Mouse (Mus musculus) retina, adult 2 months (tissue): ENCODE measurements at regions not wholly inside any gene's neighbourhood (a gene's known extent, or its start where the extent isn't known, plus 50 kb on each side); places are given as distances from the start of the nearest gene placed in this dataset.

ENCODE experiments used
- DNase-seq: peaks from one replicate; pipeline ENCODE4 v3.0.0-alpha.2; 2012; ENCODE audit warnings: low read depth, low spot score

DNA sequence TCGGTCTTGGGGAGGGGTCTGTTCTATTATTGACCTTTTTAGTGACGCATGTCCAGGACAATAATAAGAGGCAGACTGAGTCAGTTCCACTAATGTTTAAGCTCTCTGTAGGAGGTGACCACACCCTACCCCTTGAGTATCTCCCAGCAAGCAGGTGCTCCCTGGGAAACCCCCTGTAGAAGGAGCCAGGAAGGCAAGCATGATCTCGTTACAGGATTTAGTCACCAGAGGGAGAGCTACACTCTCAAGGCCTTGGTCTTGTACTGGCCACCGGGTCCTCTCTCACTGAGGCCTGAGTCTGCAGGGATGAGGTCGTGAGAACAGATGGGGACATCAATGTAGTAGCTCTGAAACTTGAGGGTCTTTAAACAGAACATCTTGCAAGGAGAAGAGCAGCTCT, 55.3 kb upstream of the Ccnd2 start:
- DNase-seq = no peak

DNA sequence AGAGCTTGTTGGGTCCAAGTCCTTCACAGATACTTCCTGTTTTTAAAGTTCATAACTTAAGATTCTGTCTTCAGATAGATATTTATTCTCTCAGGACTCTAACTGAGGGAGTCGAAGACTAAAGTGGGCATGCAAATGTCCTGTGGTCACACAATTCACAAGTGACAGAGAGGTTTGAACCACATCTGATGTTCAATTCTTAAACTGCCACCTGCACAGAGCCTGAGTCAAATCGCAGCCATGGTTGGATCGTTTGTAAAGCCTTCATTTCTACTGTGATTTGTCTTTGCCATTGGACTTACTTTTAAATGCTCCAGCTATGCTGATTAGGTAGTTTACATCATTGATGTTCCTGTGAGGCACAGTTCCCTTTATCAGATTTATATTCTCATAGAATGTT, 61.4 kb upstream of the Ccnd2 start:
- no peak for DNase-seq

- DNase-seq = no peak
Observed at GRCm38 (mm10) chr6:127215915-127216314, 63.9 kb upstream of the Ccnd2 start.

GRCm38 (mm10) chr6:127218634-127219445, 66.8 kb upstream of the Ccnd2 start:
- no peak for DNase-seq

- no peak for DNase-seq
Observed at GRCm38 (mm10) chr6:127219446-127219802, 67.4 kb upstream of the Ccnd2 start.

DNA sequence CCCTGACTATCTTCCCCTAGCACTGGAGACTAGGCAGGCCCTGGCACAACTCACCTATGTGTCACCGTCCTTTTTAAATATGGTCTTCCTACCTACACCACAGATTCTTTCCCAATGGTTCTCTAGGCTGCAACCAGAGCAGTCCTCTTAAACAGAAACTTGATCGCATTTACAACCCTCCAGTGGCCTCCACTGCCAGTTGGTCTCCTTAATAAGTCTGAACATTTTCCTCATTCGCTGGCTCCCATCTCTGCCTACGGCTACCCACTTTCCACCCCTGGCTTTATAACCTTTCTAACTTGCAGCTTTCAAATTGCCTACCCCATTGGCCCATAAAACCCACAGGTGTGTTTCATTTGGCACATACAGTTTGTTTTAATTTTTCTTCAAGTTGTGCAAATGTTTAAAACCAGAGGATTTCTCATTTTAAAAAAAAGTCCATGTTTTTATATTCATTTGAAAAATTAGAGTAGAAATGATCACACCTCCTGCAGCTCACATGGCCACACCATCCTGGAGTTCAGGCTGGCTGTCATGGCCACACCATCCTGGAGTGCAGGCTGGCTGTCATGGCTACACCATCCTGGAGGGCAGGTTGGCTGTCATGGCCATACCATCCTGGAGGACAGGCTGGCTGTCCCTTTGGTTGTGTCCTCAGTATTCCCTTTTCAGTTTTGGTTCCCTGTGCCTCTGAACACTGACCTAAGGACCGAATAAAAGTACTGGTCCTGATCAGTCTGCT, 74.4 kb upstream of the Ccnd2 start:
- DNase-seq = no peak

DNA sequence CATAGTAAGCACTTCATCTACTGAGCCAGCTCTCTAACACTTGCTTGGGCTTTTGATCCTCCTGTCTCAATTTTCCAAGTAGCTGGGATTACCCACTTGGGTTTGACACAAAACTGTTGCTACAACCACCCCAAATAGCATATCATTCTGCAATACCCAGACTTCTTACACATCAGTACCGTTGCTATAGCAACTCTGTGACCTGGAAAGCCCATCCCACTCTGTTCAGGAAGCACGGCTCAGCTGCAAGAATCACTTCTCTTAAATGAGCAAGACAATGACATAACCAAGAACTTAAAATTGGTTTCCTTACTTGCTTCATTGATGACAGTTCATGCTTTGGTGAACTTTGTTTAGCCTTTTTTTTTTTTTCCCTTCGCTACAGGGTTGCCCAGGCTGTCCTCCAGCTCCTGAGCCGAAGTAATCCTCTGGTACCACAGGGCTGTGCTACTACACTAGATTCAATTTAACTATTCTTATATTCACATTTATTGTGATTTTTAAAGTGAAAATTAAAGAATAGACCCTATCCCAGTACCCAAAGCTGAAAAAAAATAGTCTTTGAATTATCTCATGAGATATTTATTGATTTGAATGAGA, 84.6 kb upstream of the Ccnd2 start:
- DNase-seq = no peak

- no peak for DNase-seq
Observed at GRCm38 (mm10) chr6:127237168-127237567, 85.2 kb upstream of the Ccnd2 start.

GRCm38 (mm10) chr6:127239529-127240471, 87.8 kb upstream of the Ccnd2 start:
- DNase-seq = no peak

- DNase-seq = no peak
Observed at GRCm38 (mm10) chr6:127240472-127241375, 88.7 kb upstream of the Ccnd2 start.

- no peak for DNase-seq
Observed at GRCm38 (mm10) chr6:127241693-127242425, 89.9 kb upstream of the Ccnd2 start.

GRCm38 (mm10) chr6:127243032-127243431, 91.0 kb upstream of the Ccnd2 start:
- DNase-seq = no peak

DNA sequence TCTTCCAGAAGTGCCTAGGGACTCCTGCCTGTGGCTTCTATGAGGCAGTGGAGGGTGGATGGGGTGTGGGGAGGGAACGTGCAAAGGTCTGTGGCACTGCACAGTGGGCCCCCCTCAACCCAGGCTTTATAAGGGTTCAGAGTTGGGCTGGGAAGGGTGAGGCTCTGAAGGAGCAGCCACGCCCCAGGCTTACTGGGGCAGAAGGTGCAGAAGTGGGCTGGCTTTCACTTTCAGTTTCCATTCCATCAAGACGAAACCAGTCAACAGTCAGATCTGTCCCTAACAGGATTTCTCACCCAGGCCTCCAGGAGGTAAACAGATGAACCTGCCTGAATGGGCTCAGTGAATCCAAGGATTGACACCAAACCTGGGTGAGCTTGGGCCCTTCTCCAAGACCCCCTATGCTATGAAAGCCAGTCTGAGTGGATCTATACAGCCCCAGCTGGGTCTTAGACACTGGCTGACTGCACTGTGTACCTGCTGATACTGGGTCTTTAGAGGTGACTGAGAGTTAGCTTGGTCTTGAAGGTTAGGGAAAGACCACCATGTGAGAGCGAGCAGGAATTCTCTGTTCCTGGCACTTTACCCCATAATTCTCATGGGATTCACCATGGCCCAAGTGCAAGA, 93.9 kb upstream of the Ccnd2 start:
- no peak for DNase-seq

- no peak for DNase-seq
Observed at GRCm38 (mm10) chr6:127246730-127247129, 94.7 kb upstream of the Ccnd2 start.

DNA sequence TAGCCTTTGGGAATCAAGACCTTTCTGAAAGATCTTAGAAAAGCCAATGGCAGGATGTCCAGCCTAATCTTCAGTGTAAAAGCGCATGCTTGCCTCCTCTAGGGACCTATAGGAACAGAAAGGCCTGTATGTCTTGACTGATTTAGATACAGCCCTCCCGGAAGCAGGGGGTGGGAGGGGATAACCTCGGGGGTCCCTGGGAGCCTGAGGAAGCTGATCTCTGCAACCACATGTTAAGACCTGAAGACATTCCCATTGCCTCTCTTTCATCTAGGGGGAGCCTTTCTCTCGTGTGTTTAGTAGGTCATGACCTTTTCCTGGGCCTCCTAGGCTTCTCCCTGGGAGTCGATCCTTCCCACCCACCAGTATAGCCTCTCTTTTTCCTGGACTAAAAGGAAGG, 95.3 kb upstream of the Ccnd2 start:
- no peak for DNase-seq

DNA sequence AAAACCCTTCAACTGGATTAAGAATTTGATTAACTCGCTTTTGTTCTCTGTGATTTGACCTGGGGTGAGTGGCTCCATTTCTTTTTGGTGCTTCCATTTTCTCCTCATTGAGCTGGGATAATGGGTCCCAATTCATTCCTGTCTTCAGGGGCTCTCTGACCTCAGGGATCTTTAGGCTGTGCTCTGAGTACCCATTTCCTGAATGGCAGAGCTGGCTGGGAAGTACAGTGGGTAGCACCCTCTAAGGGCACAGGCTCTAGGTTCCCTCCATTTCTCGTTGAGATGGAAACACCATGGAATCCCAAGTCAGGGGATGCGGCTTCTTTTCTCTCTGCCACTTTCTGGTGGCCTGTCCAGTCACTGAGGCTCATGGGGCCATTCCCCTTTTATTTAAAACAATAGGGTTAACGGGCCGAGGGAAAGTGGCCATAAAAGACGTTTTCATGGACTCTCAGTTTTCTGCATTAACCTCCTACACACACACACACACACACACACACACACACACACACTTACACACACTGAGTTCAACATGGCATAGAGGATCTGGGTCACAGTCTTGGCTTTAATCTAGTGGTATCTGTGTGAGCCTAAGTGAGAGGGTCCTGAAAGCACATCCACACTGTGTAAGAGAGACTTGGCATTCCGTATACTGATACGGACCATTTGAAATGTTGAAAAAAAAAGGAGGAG, 98.3 kb upstream of the Ccnd2 start:
- DNase-seq = no peak

GRCm38 (mm10) chr6:127250874-127251670, 99.1 kb upstream of the Ccnd2 start:
- no peak for DNase-seq

GRCm38 (mm10) chr6:127251671-127251985, 99.6 kb upstream of the Ccnd2 start:
- DNase-seq = no peak
